Mouse (Mus musculus): ENCODE data around the gene Mxd3. TPM values are rescaled to one million over a fixed set of nuclear protein-coding genes. Genes with fewer than 3 reads are reported as not detected.

Mxd3 gene
- polyA plus RNA-seq, 1 experiment from 2014 or later, result 26.0 TPM

DNA sequence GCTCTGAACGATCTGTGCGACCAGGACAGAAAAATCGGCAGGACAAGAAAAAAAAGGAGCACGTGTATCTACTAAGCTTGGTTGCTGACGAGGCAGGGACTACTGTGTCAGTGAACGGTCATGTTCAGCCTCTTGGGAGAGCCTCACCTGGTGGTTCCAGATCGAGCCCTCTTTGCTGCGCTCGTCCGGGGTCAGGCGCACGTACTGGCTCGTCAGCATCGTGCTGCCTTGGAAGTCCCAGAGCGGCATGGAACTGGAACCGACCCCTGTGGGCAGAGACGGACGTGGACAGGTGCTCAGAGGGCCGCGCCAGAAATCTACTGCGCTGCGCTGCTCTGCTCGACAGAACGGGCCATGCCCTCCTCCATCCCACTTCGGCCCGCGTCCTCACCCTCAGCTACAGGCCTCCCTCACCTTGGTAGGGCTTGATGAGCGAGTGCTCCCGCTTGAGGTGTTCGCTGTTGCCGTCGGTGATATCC lies 32.4 kb upstream of the Mxd3 start:
- peak overlapping the region; percentile 91 for H3K4me2 ChIP-seq (replicated peaks)
- H3K4me1 ChIP-seq, result peaks cover 15% of the 10 kb centered on the region
- peak; percentile 51 for ATAC-seq (ENCODE audit: low FRiP score, low read depth)
- no peaks in the 10 kb centered on the region for H3K27me3 ChIP-seq (replicated peaks)
- H3K4me3 ChIP-seq, result peak overlapping the region; percentile 98
- H3K9ac ChIP-seq, result peak overlapping the region; percentile 83
- 2% methylated on average over 32 of the region's 32 CpGs for WGBS
- H3K36me3 ChIP-seq, result peaks cover 37% of the 10 kb centered on the region
- H3K9me3 ChIP-seq, result no peaks in the 10 kb centered on the region
- H3K27ac ChIP-seq, result peak overlapping the region; percentile 80

DNA sequence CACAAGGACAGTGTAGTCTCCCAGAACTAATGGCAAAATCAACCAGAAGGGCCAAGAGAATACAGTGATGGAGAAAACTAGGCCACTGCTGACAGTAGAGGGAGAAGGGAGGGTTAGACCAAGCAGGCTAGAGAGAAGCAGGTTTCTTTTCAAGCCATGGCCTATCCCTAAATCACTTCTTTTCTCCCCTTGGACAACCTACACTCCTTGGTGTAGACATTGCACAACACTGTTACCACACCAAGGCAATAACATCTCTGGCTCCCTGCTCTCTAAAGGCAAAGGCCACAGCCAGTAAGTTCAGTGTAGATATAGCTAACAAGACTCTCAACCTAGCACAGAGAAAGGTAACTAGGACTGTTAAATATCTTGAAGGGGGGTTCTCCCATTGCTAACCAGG lies 31.5 kb upstream of the Mxd3 start:
- H3K27me3 ChIP-seq (replicated peaks), result no peaks in the 10 kb centered on the region

DNA sequence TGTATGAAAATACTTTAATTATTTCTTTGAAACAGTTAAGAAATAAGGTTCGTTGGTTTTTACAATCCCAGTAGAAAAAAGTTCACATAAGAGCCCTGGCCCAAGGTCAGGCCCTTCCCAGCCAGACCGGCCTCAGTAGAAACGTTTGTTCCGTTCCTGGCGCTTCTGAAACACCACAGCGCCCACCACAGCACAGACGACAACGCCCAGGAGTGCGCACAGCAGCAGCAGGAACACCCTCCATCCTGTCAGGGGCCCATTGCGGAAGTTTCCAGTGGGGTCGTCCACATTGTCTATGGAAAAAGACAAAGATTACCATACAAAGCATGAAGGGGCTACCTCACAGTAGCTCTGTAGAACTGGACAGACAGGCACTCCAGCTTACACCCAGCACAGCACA lies 17.1 kb upstream of the Mxd3 start:
- no peak overlapping the region for H3K27ac ChIP-seq
- no peaks in the 10 kb centered on the region for H3K27me3 ChIP-seq (replicated peaks)
- H3K36me3 ChIP-seq, result peaks cover 79% of the 10 kb centered on the region
- H3K4me3 ChIP-seq, result no peak overlapping the region
- H3K9me3 ChIP-seq, result no peaks in the 10 kb centered on the region
- no peak overlapping the region for H3K4me2 ChIP-seq (replicated peaks)
- no peaks in the 10 kb centered on the region for H3K4me1 ChIP-seq
- WGBS, result 93% methylated on average over 11 of the region's 11 CpGs
- H3K9ac ChIP-seq, result no peak overlapping the region
- ATAC-seq (ENCODE audit: low FRiP score, low read depth), result no peak

More for the DNA sequence above, 31.5 kb upstream of the Mxd3 start:
- Histone ChIP-seq H3K36me3 (peaks cover 46% of the 10 kb centered on the region), H3K9ac (no peak overlapping the region), H3K4me2 (replicated peaks) (peak overlapping the region; percentile 91), H3K27ac (no peak overlapping the region), H3K4me3 (peak overlapping the region; percentile 98; the same call in 1 of the 2 replicates), H3K4me1 (peaks cover 15% of the 10 kb centered on the region), H3K9me3 (no peaks in the 10 kb centered on the region)
- ATAC-seq (ENCODE audit: low FRiP score, low read depth), result no peak

DNA sequence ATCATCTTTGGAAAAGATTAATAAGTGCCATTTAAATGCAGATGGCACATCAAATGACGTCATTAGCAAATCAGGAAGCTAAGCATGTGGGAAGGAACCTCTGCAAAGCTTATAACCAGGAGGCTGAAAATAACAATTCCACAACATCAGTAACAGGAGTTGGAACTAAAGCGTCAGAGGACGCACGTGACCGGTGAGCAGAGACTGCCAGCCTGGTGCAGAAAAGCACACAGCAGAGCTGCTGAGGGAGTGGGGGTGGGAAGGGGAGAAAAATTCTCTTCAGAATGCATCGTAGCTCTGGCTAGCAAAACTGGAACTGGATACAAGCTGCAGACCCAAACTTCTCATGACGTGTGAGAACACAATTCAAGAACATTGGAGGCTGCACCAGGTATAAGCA lies 14.7 kb upstream of the Mxd3 start:
- Histone ChIP-seq H3K36me3 (peaks cover 58% of the 10 kb centered on the region), H3K4me1 (no peaks in the 10 kb centered on the region), H3K27ac (no peak overlapping the region), H3K4me2 (replicated peaks) (no peak overlapping the region), H3K4me3 (no peak overlapping the region), H3K9me3 (no peaks in the 10 kb centered on the region), H3K27me3 (replicated peaks) (no peaks in the 10 kb centered on the region), H3K9ac (no peak overlapping the region)
- ATAC-seq (ENCODE audit: low FRiP score, low read depth), result no peak
- 90% methylated on average over 7 of the region's 7 CpGs for WGBS

DNA sequence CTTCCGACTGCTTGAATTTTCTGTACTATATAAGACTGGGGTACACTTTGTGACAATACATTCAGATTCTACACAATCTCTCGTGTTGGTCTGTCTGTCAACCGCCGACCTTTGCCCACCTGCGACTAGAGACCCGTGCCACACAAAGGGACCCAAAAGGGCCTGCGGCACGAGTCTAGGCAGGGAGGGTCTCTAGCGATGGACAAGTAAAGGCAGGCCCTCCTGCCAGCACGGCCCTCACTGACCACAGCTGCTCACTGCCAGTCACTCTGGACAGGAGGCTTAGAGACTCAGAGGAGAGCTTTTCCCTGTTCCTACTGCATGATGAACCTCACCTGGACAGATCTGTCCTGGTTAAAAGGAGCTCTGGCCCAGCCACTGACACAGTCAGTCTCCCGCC lies 12.8 kb upstream of the Mxd3 start:
- no peak for ATAC-seq (ENCODE audit: low FRiP score, low read depth)

DNA sequence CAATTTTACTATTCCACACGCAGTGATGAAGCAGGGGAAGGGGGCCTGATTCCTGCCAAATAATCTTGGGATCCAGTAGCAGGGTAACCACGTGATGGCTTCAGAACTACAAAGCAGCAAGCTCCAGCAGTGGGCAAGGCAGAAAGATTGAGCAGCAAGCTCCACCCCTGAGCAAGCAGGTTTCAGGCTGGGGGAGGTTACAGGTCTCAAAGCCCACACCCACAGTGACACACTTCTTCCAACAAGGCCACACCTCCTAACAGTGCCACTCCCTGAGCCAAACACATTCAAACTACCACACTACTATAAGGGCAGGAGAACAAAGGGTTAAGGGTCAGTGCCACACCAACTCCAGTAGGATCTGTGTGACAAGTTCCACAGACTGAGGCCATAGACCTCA lies 9.6 kb upstream of the Mxd3 start:
- Histone ChIP-seq H3K9me3 (no peaks in the 10 kb centered on the region), H3K27me3 (replicated peaks) (no peaks in the 10 kb centered on the region), H3K9ac (no peak overlapping the region), H3K4me2 (replicated peaks) (no peak overlapping the region), H3K4me1 (no peaks in the 10 kb centered on the region), H3K4me3 (no peak overlapping the region), H3K36me3 (peaks cover 9% of the 10 kb centered on the region), H3K27ac (no peak overlapping the region)
- WGBS, result 37% methylated on average over 2 of the region's 2 CpGs
- ATAC-seq (ENCODE audit: low FRiP score, low read depth), result no peak

More for the DNA sequence above, 12.8 kb upstream of the Mxd3 start:
- H3K9ac ChIP-seq, result no peak overlapping the region
- no peak overlapping the region for H3K27ac ChIP-seq
- no peaks in the 10 kb centered on the region for H3K9me3 ChIP-seq
- WGBS, result 51% methylated on average over 11 of the region's 11 CpGs
- peaks cover 41% of the 10 kb centered on the region for H3K36me3 ChIP-seq
- H3K4me3 ChIP-seq, result no peak overlapping the region
- H3K4me2 ChIP-seq (replicated peaks), result no peak overlapping the region
- no peaks in the 10 kb centered on the region for H3K4me1 ChIP-seq
- H3K27me3 ChIP-seq (replicated peaks), result no peaks in the 10 kb centered on the region

DNA sequence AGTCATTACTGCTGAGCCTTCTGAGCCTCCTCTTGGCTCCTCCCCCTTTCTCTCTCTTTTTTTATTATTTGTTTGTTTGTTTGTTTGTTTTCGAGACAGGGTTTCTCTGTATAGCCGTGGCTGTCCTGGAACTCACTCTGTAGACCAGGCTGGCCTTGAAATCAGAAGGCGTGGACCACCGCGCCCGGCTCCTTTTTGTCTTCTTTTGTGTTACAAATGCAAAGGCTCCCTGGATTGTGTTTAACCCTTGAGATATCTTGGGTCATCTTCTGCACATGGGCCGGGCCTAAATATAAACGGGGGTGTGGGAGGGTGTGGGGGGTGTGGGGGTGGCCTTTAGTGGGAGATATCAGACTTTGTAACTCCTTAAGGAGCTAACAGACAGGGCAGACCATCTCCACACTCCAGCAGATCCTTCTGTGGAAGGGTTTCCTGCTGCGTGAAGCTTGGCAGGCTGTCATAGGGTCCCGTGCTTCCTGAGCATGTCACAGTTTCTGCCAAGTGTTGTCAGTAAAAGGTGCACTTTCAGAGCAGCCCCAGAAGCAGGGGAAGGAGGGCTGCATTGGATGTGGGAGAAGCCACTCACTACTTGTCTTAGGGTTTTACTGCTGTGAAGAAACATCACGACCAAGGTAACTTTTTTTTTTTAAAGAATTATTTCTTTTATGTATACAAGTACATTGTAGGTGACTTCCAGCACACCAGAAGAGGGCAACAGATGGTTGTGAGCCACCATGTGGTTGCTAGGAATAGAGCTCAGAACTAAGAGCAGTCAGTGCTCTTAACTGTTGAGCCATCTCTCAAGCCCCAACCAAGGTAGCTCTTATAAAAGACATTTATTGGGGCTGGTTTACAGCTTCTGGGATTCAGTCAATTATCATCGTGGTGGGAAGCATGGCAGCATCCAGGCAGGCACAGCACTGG lies 8.8 kb upstream of the Mxd3 start:
- Histone ChIP-seq H3K4me3 (no peak overlapping the region), H3K36me3 (0 out of 2 replicates have a peak, but pooled peaks cover under 1% of the 10 kb centered on the region), H3K9me3 (no peaks in the 10 kb centered on the region), H3K4me1 (no peaks in the 10 kb centered on the region), H3K4me2 (replicated peaks) (no peak overlapping the region), H3K27ac (no peak overlapping the region), H3K9ac (no peak overlapping the region), H3K27me3 (replicated peaks) (no peaks in the 10 kb centered on the region)
- ATAC-seq (ENCODE audit: low FRiP score, low read depth), result no peak
- WGBS, result 63% methylated on average over 12 of the region's 12 CpGs

DNA sequence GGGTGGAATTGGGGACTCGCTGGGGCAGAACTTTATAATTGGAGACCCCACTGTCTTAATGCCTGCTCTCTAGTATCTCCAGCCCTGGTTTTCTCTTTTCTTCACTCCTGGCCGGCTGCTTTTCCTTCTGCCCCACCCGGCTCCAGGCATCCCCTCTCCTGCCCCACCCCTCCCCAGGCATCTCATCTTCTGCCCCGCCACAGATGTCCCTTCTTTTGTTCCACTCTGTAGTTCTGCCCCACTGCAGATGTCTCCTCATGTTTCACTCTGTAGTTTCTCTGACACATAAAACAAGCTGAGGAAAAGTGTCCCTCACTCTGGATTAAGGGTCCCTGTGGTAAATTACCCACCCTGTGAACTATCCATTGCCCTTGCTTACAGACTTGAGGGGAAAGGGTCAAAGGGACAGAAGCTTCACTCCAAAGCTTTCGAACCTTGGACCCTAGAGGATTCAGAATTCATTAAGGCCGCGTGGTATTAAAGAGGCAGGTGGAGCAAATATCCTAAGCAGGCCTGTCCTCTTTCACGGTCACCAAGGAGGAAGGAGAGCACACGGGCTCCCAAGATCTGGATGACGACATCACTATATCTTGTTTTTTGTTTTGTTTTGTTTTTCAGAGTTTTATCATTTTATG lies 7.8 kb upstream of the Mxd3 start:
- WGBS, result 70% methylated on average over 10 of the region's 10 CpGs
- Histone ChIP-seq H3K27me3 (replicated peaks) (no peaks in the 10 kb centered on the region), H3K9me3 (no peaks in the 10 kb centered on the region), H3K4me1 (no peaks in the 10 kb centered on the region), H3K4me2 (replicated peaks) (no peak overlapping the region), H3K36me3 (no peaks in the 10 kb centered on the region), H3K4me3 (no peak overlapping the region), H3K27ac (no peak overlapping the region), H3K9ac (no peak overlapping the region)
- no peak for ATAC-seq (ENCODE audit: low FRiP score, low read depth)

DNA sequence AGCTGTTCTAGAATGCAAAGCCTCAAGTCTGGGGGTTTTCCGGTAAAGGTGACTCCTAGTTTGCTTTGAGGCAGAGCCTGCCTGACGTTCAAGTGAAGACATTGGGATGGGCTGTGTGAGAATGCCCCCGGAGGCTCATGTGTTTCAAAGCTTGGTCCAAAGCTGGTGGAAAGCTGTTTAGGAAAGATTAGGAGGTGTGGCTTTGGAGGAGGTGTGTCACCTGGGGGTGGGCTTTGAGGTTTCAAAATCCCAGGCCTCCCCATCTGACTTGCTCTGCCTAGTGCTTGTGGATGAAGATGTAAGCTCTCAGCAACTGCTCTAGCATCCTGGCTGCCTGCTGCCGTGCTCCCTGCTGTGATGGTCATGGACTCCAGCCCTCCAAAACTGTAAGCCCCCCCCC lies 6.1 kb upstream of the Mxd3 start:
- H3K27me3 ChIP-seq (replicated peaks), result no peaks in the 10 kb centered on the region
- H3K4me3 ChIP-seq, result no peak overlapping the region
- H3K27ac ChIP-seq, result no peak overlapping the region
- no peaks in the 10 kb centered on the region for H3K9me3 ChIP-seq
- H3K4me2 ChIP-seq (replicated peaks), result no peak overlapping the region
- no peak overlapping the region for H3K9ac ChIP-seq
- H3K36me3 ChIP-seq, result no peaks in the 10 kb centered on the region
- 87% methylated on average over 4 of the region's 4 CpGs for WGBS
- H3K4me1 ChIP-seq, result peaks cover 5% of the 10 kb centered on the region; the same call in 1 of the 2 replicates
- no peak for ATAC-seq (ENCODE audit: low FRiP score, low read depth)

DNA sequence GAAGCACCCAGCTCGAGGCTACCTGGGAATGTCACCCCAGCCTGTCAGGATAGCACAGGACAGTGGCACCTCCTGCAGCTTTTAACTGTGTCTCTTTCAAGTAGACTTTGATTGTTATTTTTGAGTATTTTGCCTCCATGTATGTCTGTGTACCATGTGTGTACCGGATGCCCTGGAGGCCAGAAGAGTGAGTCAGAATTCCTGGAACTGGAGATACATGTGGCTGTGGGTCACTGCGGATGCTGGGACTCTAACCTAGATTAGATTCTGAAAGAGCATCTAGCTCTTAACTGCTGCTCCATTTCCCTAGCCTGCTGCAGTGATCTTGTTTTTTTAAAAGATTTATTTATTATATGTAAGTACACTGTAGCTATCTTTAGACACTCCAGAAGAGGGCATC lies 2.7 kb upstream of the Mxd3 start:
- Histone ChIP-seq H3K4me3 (no peak overlapping the region), H3K36me3 (no peaks in the 10 kb centered on the region), H3K4me1 (peaks cover 29% of the 10 kb centered on the region), H3K27ac (no peak overlapping the region), H3K9ac (no peak overlapping the region), H3K4me2 (replicated peaks) (no peak overlapping the region), H3K9me3 (no peaks in the 10 kb centered on the region), H3K27me3 (replicated peaks) (no peaks in the 10 kb centered on the region)
- 92% methylated on average over 3 of the region's 3 CpGs for WGBS
- ATAC-seq (ENCODE audit: low FRiP score, low read depth), result no peak

DNA sequence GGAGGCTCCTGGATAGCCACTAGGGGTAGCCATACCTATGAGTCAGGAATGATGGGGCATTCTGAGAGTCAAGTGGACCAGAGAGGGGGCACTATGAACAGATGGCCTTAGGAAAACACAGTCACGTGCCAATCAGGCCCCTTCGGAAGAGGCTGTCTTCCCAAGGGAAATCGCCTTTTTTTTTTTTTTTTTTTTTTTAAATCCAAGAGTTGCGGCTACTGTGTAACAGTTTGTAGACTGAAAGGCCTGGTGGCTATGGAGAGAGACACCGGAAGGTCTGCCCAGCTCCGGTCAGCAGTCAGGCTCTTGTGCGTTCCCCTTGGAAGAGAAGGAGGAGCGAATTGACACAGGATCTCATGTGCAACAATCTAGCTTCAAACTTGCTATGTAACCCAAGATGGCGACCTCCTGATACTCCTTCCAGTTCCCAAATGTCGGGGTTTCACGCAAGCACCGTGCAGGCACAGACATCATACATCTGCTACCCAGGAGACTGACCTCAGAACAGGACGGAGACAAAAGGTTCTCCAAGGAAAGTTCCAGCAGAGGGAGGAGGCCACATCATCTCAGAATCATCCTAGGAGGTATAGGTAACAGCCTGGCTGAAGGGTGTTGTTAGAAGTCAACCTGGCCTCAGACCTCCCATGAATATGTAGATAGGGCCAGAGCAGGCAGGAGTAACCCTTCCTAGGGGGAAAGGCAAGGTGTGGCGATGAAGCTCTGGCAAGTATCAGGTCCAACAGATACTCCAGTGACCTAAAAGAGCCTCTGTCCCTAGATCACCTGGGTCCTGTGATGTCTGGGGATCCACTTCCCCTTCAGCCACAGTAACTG lies 1.2 kb upstream of the Mxd3 start:
- peak overlapping the region; percentile 93 for H3K4me2 ChIP-seq (replicated peaks)
- peak; percentile 54; the same call in 1 of the 2 replicates for ATAC-seq (ENCODE audit: low FRiP score, low read depth)
- no peak overlapping the region for H3K27ac ChIP-seq
- H3K4me1 ChIP-seq, result peaks cover 33% of the 10 kb centered on the region
- no peaks in the 10 kb centered on the region for H3K27me3 ChIP-seq (replicated peaks)
- H3K36me3 ChIP-seq, result peaks cover 5% of the 10 kb centered on the region
- H3K4me3 ChIP-seq, result peak overlapping the region; percentile 70
- WGBS, result 49% methylated on average over 14 of the region's 14 CpGs
- peak overlapping the region; percentile 73; the same call in 1 of the 2 replicates for H3K9ac ChIP-seq
- no peaks in the 10 kb centered on the region for H3K9me3 ChIP-seq

Data from neural tube, embryonic 12.5 days (tissue).